Mouse (Mus musculus): Measurements from ENCODE around the gene Thumpd3. TPM values are rescaled to one million over a fixed set of nuclear protein-coding genes. Genes with fewer than 3 reads are reported as not detected.

Thumpd3 gene
- total and polyA plus RNA-seq, 3 experiments: 74.8 to 158 (median 89.1) TPM

DNA sequence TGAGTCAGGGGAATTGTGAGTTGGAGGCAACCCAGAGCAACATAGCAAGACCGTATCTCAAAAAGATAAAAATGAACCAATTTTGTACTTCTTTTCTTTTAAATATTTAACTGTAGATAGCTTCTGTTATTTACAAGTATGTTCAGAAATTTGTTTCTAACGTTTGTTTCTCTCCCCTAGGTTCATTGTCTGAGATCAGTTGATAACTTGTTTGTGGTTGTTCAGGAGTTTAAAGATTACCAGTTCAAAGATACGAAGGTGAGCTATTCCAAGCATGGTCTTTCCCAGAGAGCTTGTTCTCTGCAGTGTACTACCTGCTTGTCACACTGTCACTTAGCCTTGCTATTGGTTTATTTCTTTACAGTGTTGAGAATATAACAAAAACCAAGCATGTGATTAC lies 3.1 kb downstream of the Thumpd3 start:
- peak; percentile 38 for DNase-seq (ENCODE audit: low read depth, low spot score)
- peaks cover 46% of the 10 kb centered on the region for H3K79me2 ChIP-seq (ENCODE audit: control insufficient read depth, insufficient read depth, low read length, poor library complexity)
- peaks cover 13 to 19% of the 10 kb centered on the region in 2 experiments; a peak in 3 of 4 replicates for H3K4me1 ChIP-seq (ENCODE audit: control insufficient read depth in 1 of 2, insufficient read depth in 2 of 2, low read length in 2 of 2)
- H3K9me3 ChIP-seq (replicated peaks; ENCODE audit: insufficient read depth, low read length): no peaks in the 10 kb centered on the region
- TF ChIP-seq GATA1 (IDR thresholded peaks at IDR 0.05; ENCODE audit: low read depth, low read length) (peak; percentile 71), RCOR1 (IDR thresholded peaks at IDR 0.05; ENCODE audit: low read depth, low read length) (no peak), EP300 (IDR thresholded peaks at IDR 0.05; ENCODE audit: low read depth in 1 of 2, low read length in 2 of 2) (peak; percentile 72 to 79), ETS1 (IDR thresholded peaks at IDR 0.05; ENCODE audit: low read depth, low read length) (peak; percentile 34; the same call in 1 of the 2 replicates), TCF12 (IDR thresholded peaks at IDR 0.05; ENCODE audit: low read depth, low read length) (peak; percentile 65; the same call in 1 of the 2 replicates), UBTF (IDR thresholded peaks at IDR 0.05; ENCODE audit: borderline replicate concordance, insufficient read depth, low read depth, low read length) (no peak), MYC (IDR thresholded peaks at IDR 0.05; ENCODE audit: low read depth, low read length) (0 out of 2 replicates have a peak, but pooled peaks have one; percentile 33)
- peak overlapping the region in 1 of 2 experiments; percentile 73; a peak in 3 of 4 replicates for H3K4me3 ChIP-seq (ENCODE audit: control insufficient read depth in 1 of 2, insufficient read depth in 1 of 2, low read depth in 2 of 2, low read length in 2 of 2)
- peak overlapping the region; percentile 82 for H3K27ac ChIP-seq (ENCODE audit: control insufficient read depth, low read depth, low read length)
- no peaks in the 10 kb centered on the region for H3K27me3 ChIP-seq (ENCODE audit: control insufficient read depth in 1 of 2, insufficient read depth in 2 of 2, low read length in 2 of 2)
- H3K36me3 ChIP-seq (ENCODE audit: control insufficient read depth in 1 of 2, insufficient read depth in 2 of 2, low read length in 2 of 2): peaks cover 31 to 39% of the 10 kb centered on the region in 2 experiments
- H3K9ac ChIP-seq (ENCODE audit: control insufficient read depth, low read depth, low read length, poor library complexity, severe bottlenecking): peak overlapping the region; percentile 85

DNA sequence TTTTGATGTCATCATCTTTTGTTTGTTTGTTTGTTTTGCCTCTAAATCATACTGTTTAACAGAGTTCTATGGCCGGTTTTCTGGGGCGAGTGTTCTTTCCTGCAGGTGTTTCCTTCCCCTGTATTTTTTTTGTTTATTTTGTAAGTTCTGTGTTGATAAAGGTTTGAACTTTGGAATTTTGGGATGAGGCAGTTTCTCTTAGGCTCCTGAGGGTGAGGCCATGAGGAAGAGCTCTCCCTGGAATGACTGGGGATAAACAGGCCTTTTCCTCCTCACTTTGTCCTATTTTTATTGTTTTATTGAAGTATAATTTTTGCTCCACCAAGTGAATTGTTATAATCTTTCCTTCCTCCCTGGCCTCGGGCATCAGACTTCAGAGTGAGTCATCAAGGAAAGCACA lies 6.9 kb downstream of the Thumpd3 start:
- H3K9me3 ChIP-seq (replicated peaks; ENCODE audit: insufficient read depth, low read length): no peaks in the 10 kb centered on the region
- TF ChIP-seq MEF2A (IDR thresholded peaks at IDR 0.05; ENCODE audit: extremely low read depth, insufficient replicate concordance, low read depth, low read length, poor library complexity, severe bottlenecking) (no peak), SIN3A (IDR thresholded peaks at IDR 0.05; ENCODE audit: low read length) (no peak)
- H3K4me1 ChIP-seq (ENCODE audit: control insufficient read depth in 1 of 2, insufficient read depth in 2 of 2, low read length in 2 of 2): peaks cover 9 to 18% of the 10 kb centered on the region in 2 experiments; a peak in 3 of 4 replicates
- no peak overlapping the region for H3K4me3 ChIP-seq (ENCODE audit: control insufficient read depth in 1 of 2, insufficient read depth in 1 of 2, low read depth in 2 of 2, low read length in 2 of 2)
- DNase-seq (ENCODE audit: low read depth, low spot score): no peak
- H3K79me2 ChIP-seq (ENCODE audit: control insufficient read depth, insufficient read depth, low read length, poor library complexity): peaks cover 22% of the 10 kb centered on the region
- no peak overlapping the region for H3K27ac ChIP-seq (ENCODE audit: control insufficient read depth, low read depth, low read length)
- no peaks in the 10 kb centered on the region for H3K27me3 ChIP-seq (ENCODE audit: control insufficient read depth in 1 of 2, insufficient read depth in 2 of 2, low read length in 2 of 2)
- no peak overlapping the region for H3K9ac ChIP-seq (ENCODE audit: control insufficient read depth, low read depth, low read length, poor library complexity, severe bottlenecking)
- H3K36me3 ChIP-seq (ENCODE audit: control insufficient read depth in 1 of 2, insufficient read depth in 2 of 2, low read length in 2 of 2): peaks cover 29 to 59% of the 10 kb centered on the region in 2 experiments

DNA sequence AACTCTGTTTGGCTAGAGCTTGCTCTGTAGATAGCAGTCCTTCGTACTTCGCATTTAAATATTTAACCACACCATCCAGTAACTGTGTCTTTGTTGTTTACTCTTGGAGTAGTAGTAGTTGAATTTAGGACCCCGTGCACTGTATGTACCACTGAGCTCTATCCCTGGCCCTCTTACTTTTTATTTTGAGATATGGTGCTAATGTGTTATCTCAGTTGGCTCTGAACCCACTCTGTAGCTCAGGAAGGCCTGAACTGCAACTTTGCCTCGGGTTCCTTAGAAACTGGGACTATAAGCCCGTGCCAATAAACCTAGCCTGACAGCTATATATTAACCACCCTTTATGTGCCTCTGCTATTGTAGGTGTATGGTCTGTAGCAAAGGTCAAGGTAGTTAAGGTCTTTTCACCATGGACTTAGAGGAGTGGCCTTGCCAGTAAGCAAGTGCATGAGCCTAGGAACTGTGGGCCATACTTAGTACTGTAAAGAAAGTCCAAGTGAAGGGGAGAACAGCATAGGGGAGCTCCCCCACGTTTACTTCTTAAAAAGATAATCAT lies 8.6 kb downstream of the Thumpd3 start:
- Histone ChIP-seq H3K79me2 (ENCODE audit: control insufficient read depth, insufficient read depth, low read length, poor library complexity) (peaks cover 12% of the 10 kb centered on the region), H3K4me3 (ENCODE audit: control insufficient read depth in 1 of 2, insufficient read depth in 1 of 2, low read depth in 2 of 2, low read length in 2 of 2) (no peak overlapping the region), H3K9me3 (replicated peaks; ENCODE audit: insufficient read depth, low read length) (no peaks in the 10 kb centered on the region), H3K27me3 (ENCODE audit: control insufficient read depth in 1 of 2, insufficient read depth in 2 of 2, low read length in 2 of 2) (no peaks in the 10 kb centered on the region), H3K36me3 (ENCODE audit: control insufficient read depth in 1 of 2, insufficient read depth in 2 of 2, low read length in 2 of 2) (peaks cover 13 to 74% of the 10 kb centered on the region in 2 experiments), H3K27ac (ENCODE audit: control insufficient read depth, low read depth, low read length) (no peak overlapping the region), H3K4me1 (ENCODE audit: control insufficient read depth in 1 of 2, insufficient read depth in 2 of 2, low read length in 2 of 2) (peaks cover 3 to 8% of the 10 kb centered on the region in 2 experiments; a peak in 3 of 4 replicates), H3K9ac (ENCODE audit: control insufficient read depth, low read depth, low read length, poor library complexity, severe bottlenecking) (no peak overlapping the region)
- TF ChIP-seq MYC (IDR thresholded peaks at IDR 0.05; ENCODE audit: low read depth, low read length) (no peak), ZNF384 (IDR thresholded peaks at IDR 0.05; ENCODE audit: low read depth, low read length) (no peak), EP300 (IDR thresholded peaks at IDR 0.05; ENCODE audit: low read depth in 1 of 2, low read length in 2 of 2) (no peak), CTCF (IDR thresholded peaks at IDR 0.05 in 2 of 3, conservative IDR thresholded peaks at IDR 0.05 in 1 of 3; ENCODE audit: control insufficient read depth in 1 of 3, insufficient read depth in 1 of 3, low read depth in 2 of 3, low read length in 3 of 3, poor library complexity in 1 of 3, severe bottlenecking in 1 of 3) (no peak), GATA1 (IDR thresholded peaks at IDR 0.05; ENCODE audit: low read depth, low read length) (no peak), USF2 (IDR thresholded peaks at IDR 0.05; ENCODE audit: borderline replicate concordance in 1 of 2, insufficient read depth in 1 of 2, low read depth in 1 of 2, low read length in 2 of 2) (no peak), RAD21 (IDR thresholded peaks at IDR 0.05; ENCODE audit: low read depth, low read length) (no peak), ZMIZ1 (IDR thresholded peaks at IDR 0.05; ENCODE audit: low read depth, low read length) (no peak), HCFC1 (IDR thresholded peaks at IDR 0.05; ENCODE audit: low read depth, low read length) (no peak), POLR2A (IDR thresholded peaks at IDR 0.05; ENCODE audit: control insufficient read depth in 1 of 2, insufficient read depth in 1 of 2, low read depth in 1 of 2, low read length in 2 of 2, poor library complexity in 1 of 2) (no peak), NELFE (IDR thresholded peaks at IDR 0.05; ENCODE audit: low read depth, low read length) (no peak), MEF2A (IDR thresholded peaks at IDR 0.05; ENCODE audit: extremely low read depth, insufficient replicate concordance, low read depth, low read length, poor library complexity, severe bottlenecking) (no peak), ETS1 (IDR thresholded peaks at IDR 0.05; ENCODE audit: low read depth, low read length) (no peak)
- DNase-seq (ENCODE audit: low read depth, low spot score): no peak
